Mouse (Mus musculus): ENCODE data around the gene Shank2. TPM values are rescaled to one million over a fixed set of nuclear protein-coding genes. Genes with fewer than 3 reads are reported as not detected.

The Shank2 gene
- polyA plus RNA-seq, 1 experiment from 2014 or later: 3.3 TPM

- peaks cover 14% of the 10 kb centered on the region for H3K4me1 ChIP-seq
- no peaks in the 10 kb centered on the region for H3K9me3 ChIP-seq
- peak; percentile 53; the same call in 1 of the 2 replicates for ATAC-seq (ENCODE audit: low FRiP score, low read depth)
- no peak overlapping the region for H3K9ac ChIP-seq
- H3K27me3 ChIP-seq (replicated peaks): no peaks in the 10 kb centered on the region
- H3K36me3 ChIP-seq: no peaks in the 10 kb centered on the region
- H3K27ac ChIP-seq: no peak overlapping the region
- no peak overlapping the region for H3K4me3 ChIP-seq
- WGBS: 53% methylated on average over 9 of the region's 9 CpGs
- H3K4me2 ChIP-seq (replicated peaks): no peak overlapping the region
Measured at GRCm38 (mm10) chr7:144037966-144038669, 36.4 kb downstream of the Shank2 start.

- H3K4me3 ChIP-seq: no peak overlapping the region
- whole genome bisulfite sequencing: 81% methylated on average over 8 of the region's 8 CpGs
- H3K4me1 ChIP-seq: peaks cover 14% of the 10 kb centered on the region
- H3K4me2 ChIP-seq (replicated peaks): no peak overlapping the region
- H3K27ac ChIP-seq: no peak overlapping the region
- H3K36me3 ChIP-seq: no peaks in the 10 kb centered on the region
- ATAC-seq (ENCODE audit: low FRiP score, low read depth): peak; percentile 33; the same call in 1 of the 2 replicates
- no peak overlapping the region for H3K9ac ChIP-seq
- H3K9me3 ChIP-seq: no peaks in the 10 kb centered on the region
- no peaks in the 10 kb centered on the region for H3K27me3 ChIP-seq (replicated peaks)
Measured at GRCm38 (mm10) chr7:144038741-144039140, 37.0 kb downstream of the Shank2 start.

- Histone ChIP-seq H3K4me2 (replicated peaks) (no peak overlapping the region), H3K9me3 (no peaks in the 10 kb centered on the region), H3K27me3 (replicated peaks) (no peaks in the 10 kb centered on the region), H3K27ac (no peak overlapping the region), H3K4me1 (peaks cover 14% of the 10 kb centered on the region), H3K4me3 (no peak overlapping the region), H3K36me3 (no peaks in the 10 kb centered on the region), H3K9ac (no peak overlapping the region)
- WGBS: 72% methylated on average over 3 of the region's 3 CpGs
- ATAC-seq (ENCODE audit: low FRiP score, low read depth): no peak
Measured at GRCm38 (mm10) chr7:144040328-144040727, 38.6 kb downstream of the Shank2 start.

- no peak overlapping the region for H3K4me2 ChIP-seq (replicated peaks)
- 4% methylated on average over 12 of the region's 12 CpGs for WGBS
- H3K9ac ChIP-seq: no peak overlapping the region
- no peaks in the 10 kb centered on the region for H3K36me3 ChIP-seq
- no peaks in the 10 kb centered on the region for H3K9me3 ChIP-seq
- peaks cover 11% of the 10 kb centered on the region; the same call in 1 of the 2 replicates for H3K4me1 ChIP-seq
- H3K27ac ChIP-seq: no peak overlapping the region
- no peak for ATAC-seq (ENCODE audit: low FRiP score, low read depth)
- no peak overlapping the region for H3K4me3 ChIP-seq
- H3K27me3 ChIP-seq (replicated peaks): no peaks in the 10 kb centered on the region
Measured at GRCm38 (mm10) chr7:144052076-144052475, 50.3 kb downstream of the Shank2 start.

- 70% methylated on average over 6 of the region's 6 CpGs for WGBS
Measured at GRCm38 (mm10) chr7:144055188-144055587, 53.5 kb downstream of the Shank2 start.

GRCm38 (mm10) chr7:144055702-144056531, 54.2 kb downstream of the Shank2 start:
- Histone ChIP-seq H3K27ac (no peak overlapping the region), H3K4me2 (replicated peaks) (no peak overlapping the region), H3K27me3 (replicated peaks) (no peaks in the 10 kb centered on the region), H3K4me3 (no peak overlapping the region), H3K36me3 (no peaks in the 10 kb centered on the region), H3K9ac (no peak overlapping the region), H3K9me3 (no peaks in the 10 kb centered on the region), H3K4me1 (peaks cover 11% of the 10 kb centered on the region; the same call in 1 of the 2 replicates)
- no peak for ATAC-seq (ENCODE audit: low FRiP score, low read depth)
- 72% methylated on average over 7 of the region's 7 CpGs for WGBS

More at GRCm38 (mm10) chr7:144055188-144055587, 53.5 kb downstream of the Shank2 start:
- Histone ChIP-seq H3K27me3 (replicated peaks) (no peaks in the 10 kb centered on the region), H3K4me1 (peaks cover 11% of the 10 kb centered on the region; the same call in 1 of the 2 replicates), H3K36me3 (no peaks in the 10 kb centered on the region), H3K9ac (no peak overlapping the region), H3K4me2 (replicated peaks) (no peak overlapping the region), H3K27ac (no peak overlapping the region), H3K4me3 (no peak overlapping the region), H3K9me3 (no peaks in the 10 kb centered on the region)
- no peak for ATAC-seq (ENCODE audit: low FRiP score, low read depth)

GRCm38 (mm10) chr7:144070162-144070949, 68.6 kb downstream of the Shank2 start:
- no peak for ATAC-seq (ENCODE audit: low FRiP score, low read depth)
- no peak overlapping the region for H3K27ac ChIP-seq
- no peaks in the 10 kb centered on the region for H3K27me3 ChIP-seq (replicated peaks)
- no peak overlapping the region for H3K4me3 ChIP-seq
- H3K9ac ChIP-seq: no peak overlapping the region
- no peak overlapping the region for H3K4me2 ChIP-seq (replicated peaks)
- no peaks in the 10 kb centered on the region for H3K4me1 ChIP-seq
- H3K9me3 ChIP-seq: no peaks in the 10 kb centered on the region
- WGBS: 76% methylated on average over 7 of the region's 7 CpGs
- no peaks in the 10 kb centered on the region for H3K36me3 ChIP-seq

GRCm38 (mm10) chr7:144072219-144072618, 70.5 kb downstream of the Shank2 start:
- Histone ChIP-seq H3K4me2 (replicated peaks) (no peak overlapping the region), H3K9ac (no peak overlapping the region), H3K4me3 (no peak overlapping the region), H3K9me3 (0 out of 2 replicates have a peak, but pooled peaks cover 2% of the 10 kb centered on the region), H3K27me3 (replicated peaks) (no peaks in the 10 kb centered on the region), H3K4me1 (no peaks in the 10 kb centered on the region), H3K36me3 (no peaks in the 10 kb centered on the region), H3K27ac (no peak overlapping the region)
- 55% methylated on average over 1 of the region's 1 CpGs for WGBS
- ATAC-seq (ENCODE audit: low FRiP score, low read depth): no peak

- WGBS: 89% methylated on average over 2 of the region's 2 CpGs
Measured at GRCm38 (mm10) chr7:144072856-144073255, 71.1 kb downstream of the Shank2 start.

GRCm38 (mm10) chr7:144074718-144075117, 73.0 kb downstream of the Shank2 start:
- no peaks in the 10 kb centered on the region for H3K36me3 ChIP-seq
- H3K27ac ChIP-seq: no peak overlapping the region
- H3K4me3 ChIP-seq: no peak overlapping the region
- H3K9ac ChIP-seq: no peak overlapping the region
- 24% methylated on average over 3 of the region's 3 CpGs for WGBS
- no peak overlapping the region for H3K4me2 ChIP-seq (replicated peaks)
- no peaks in the 10 kb centered on the region for H3K27me3 ChIP-seq (replicated peaks)
- ATAC-seq (ENCODE audit: low FRiP score, low read depth): no peak
- H3K4me1 ChIP-seq: no peaks in the 10 kb centered on the region
- 0 out of 2 replicates have a peak, but pooled peaks cover 4% of the 10 kb centered on the region for H3K9me3 ChIP-seq

More at GRCm38 (mm10) chr7:144072856-144073255, 71.1 kb downstream of the Shank2 start:
- 0 out of 2 replicates have a peak, but pooled peaks cover 4% of the 10 kb centered on the region for H3K9me3 ChIP-seq
- no peak overlapping the region for H3K9ac ChIP-seq
- H3K4me2 ChIP-seq (replicated peaks): no peak overlapping the region
- no peak overlapping the region for H3K4me3 ChIP-seq
- H3K4me1 ChIP-seq: no peaks in the 10 kb centered on the region
- no peaks in the 10 kb centered on the region for H3K27me3 ChIP-seq (replicated peaks)
- no peaks in the 10 kb centered on the region for H3K36me3 ChIP-seq
- ATAC-seq (ENCODE audit: low FRiP score, low read depth): no peak
- H3K27ac ChIP-seq: no peak overlapping the region

GRCm38 (mm10) chr7:144078661-144079060, 76.9 kb downstream of the Shank2 start:
- Histone ChIP-seq H3K9me3 (0 out of 2 replicates have a peak, but pooled peaks cover 4% of the 10 kb centered on the region), H3K4me2 (replicated peaks) (no peak overlapping the region), H3K36me3 (no peaks in the 10 kb centered on the region), H3K9ac (no peak overlapping the region), H3K27ac (no peak overlapping the region), H3K27me3 (replicated peaks) (no peaks in the 10 kb centered on the region), H3K4me3 (no peak overlapping the region), H3K4me1 (no peaks in the 10 kb centered on the region)
- 73% methylated on average over 1 of the region's 1 CpGs for WGBS
- ATAC-seq (ENCODE audit: low FRiP score, low read depth): no peak

- H3K36me3 ChIP-seq: no peaks in the 10 kb centered on the region
- no peaks in the 10 kb centered on the region for H3K4me1 ChIP-seq
- ATAC-seq (ENCODE audit: low FRiP score, low read depth): no peak
- H3K9ac ChIP-seq: no peak overlapping the region
- H3K27ac ChIP-seq: no peak overlapping the region
- no peaks in the 10 kb centered on the region for H3K27me3 ChIP-seq (replicated peaks)
- 0 out of 2 replicates have a peak, but pooled peaks cover 4% of the 10 kb centered on the region for H3K9me3 ChIP-seq
- WGBS: 91% methylated on average over 1 of the region's 1 CpGs
- no peak overlapping the region for H3K4me3 ChIP-seq
- H3K4me2 ChIP-seq (replicated peaks): no peak overlapping the region
Measured at GRCm38 (mm10) chr7:144079861-144080260, 78.1 kb downstream of the Shank2 start.
